Mouse (Mus musculus) midbrain, embryonic 11.5 days (tissue): ENCODE measurements around the gene Ninl. TPM values are rescaled to one million over a fixed set of nuclear protein-coding genes. Genes with fewer than 3 reads are reported as not detected.
A peak's percentile ranks its signal among the peaks of the same experiment; 100 is the strongest.
"Not testable (repeated sequence)": the region's sequence is repeated elsewhere in the genome, so short reads cannot be mapped to it uniquely, and the experiment has no call there.

Source experiments
- ATAC-seq: fragments of 200-750 bp; cut with Nextera tagmentation; 2 replicates; pipeline ENCODE4 v1.8.0; 2017; ENCODE audit warnings: moderate TSS enrichment, moderate library complexity; ENCODE audit not compliant: low FRiP score
- DNase-seq: peaks from one replicate; pipeline ENCODE4 v3.0.0; 2015; ENCODE audit warnings: low spot score; ENCODE audit errors: missing footprints
- H3K27ac ChIP-seq: fragments of 300-500 bp; sonication (generic); 2 replicates; pipeline ENCODE4 v1.5.1; 2014; ENCODE audit warnings: low read depth, low read length
- H3K27me3 ChIP-seq: fragments of 300-500 bp; sonication (generic); 2 replicates; pipeline ENCODE4 v1.6.1; 2014; ENCODE audit warnings: mild to moderate bottlenecking, low read length, moderate library complexity, mixed read lengths; ENCODE audit not compliant: control insufficient read depth, insufficient read depth
- H3K36me3 ChIP-seq: fragments of 300-500 bp; sonication (generic); 2 replicates; pipeline ENCODE4 v1.6.1; 2014; ENCODE audit warnings: mild to moderate bottlenecking, low read length, moderate library complexity, mixed read lengths; ENCODE audit not compliant: control insufficient read depth, insufficient read depth
- H3K4me1 ChIP-seq: fragments of 300-500 bp; sonication (generic); 2 replicates; pipeline ENCODE4 v1.6.1; 2014; ENCODE audit warnings: low read length; ENCODE audit not compliant: control insufficient read depth, insufficient read depth
- H3K4me2 ChIP-seq: fragments of 300-500 bp; sonication (generic); 2 replicates; pipeline ENCODE4 v1.6.1; 2014; ENCODE audit warnings: mild to moderate bottlenecking, moderate library complexity
- H3K4me3 ChIP-seq: fragments of 300-500 bp; sonication (generic); 2 replicates; pipeline ENCODE4 v1.5.1; 2014; ENCODE audit warnings: low read depth, low read length
- H3K9ac ChIP-seq: fragments of 300-500 bp; sonication (generic); 2 replicates; pipeline ENCODE4 v1.6.1; 2014; ENCODE audit warnings: low read length
- H3K9me3 ChIP-seq: fragments of 300-500 bp; sonication (generic); 2 replicates; pipeline ENCODE4 v1.6.1; 2016; ENCODE audit warnings: low read length; ENCODE audit not compliant: control insufficient read depth
- WGBS: fragments of 180-500 bp; shearing (Covaris S2); extraction: QIAGEN DNeasy Blood & Tissue Kit; methylation state at CpG from one replicate; pipeline ENCODE4 v1.1.7; 2014; 5-methylcytosine and 5-hydroxymethylcytosine counted together
- polyA plus RNA-seq: library from polyadenylated mRNA; unstranded; fragments of >200 nt; fragmentation: Nextera tagmentation; extraction: Ambion mirVana; gene quantifications from 2 replicates; pipeline ENCODE4 v1.2.1, GENCODE M21; 2014

Ninl gene
- polyA plus RNA-seq, 1 experiment from 2014 or later = 11.6 TPM

- Histone ChIP-seq H3K9ac (peak overlapping the region; percentile 66), H3K9me3 (no peaks in the 10 kb centered on the region), H3K4me1 (no peaks in the 10 kb centered on the region), H3K36me3 (no peaks in the 10 kb centered on the region), H3K4me3 (peak overlapping the region; percentile 44), H3K4me2 (peak overlapping the region; percentile 61), H3K27me3 (no peaks in the 10 kb centered on the region), H3K27ac (peak overlapping the region; percentile 79)
- ATAC-seq (peak; percentile 94), DNase-seq (peak; percentile 98)
- 1% methylated on average over 35 of the region's 35 CpGs for WGBS
Observed at GRCm38 (mm10) chr2:150909429-150910039, 129.6 kb downstream of the Ninl start.

DNA sequence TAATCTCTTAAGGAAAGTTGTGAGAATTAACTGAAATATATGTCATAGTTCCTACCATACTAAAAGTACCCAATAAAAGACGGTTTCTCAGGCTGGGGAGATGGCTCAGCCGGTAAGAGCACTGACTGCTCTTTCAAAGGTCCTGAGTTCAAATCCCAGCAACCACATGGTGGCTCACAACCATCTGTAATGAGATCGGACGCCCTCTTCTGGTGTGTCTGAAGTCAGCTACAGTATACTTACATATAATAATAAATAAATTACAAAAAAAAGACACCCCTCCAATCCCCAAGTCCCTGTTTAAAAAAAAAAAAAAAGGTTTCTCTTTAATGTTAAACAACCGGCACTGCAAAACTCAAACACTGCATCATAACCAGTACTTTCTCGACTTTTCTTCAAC, 130.3 kb downstream of the Ninl start:
- H3K9me3 ChIP-seq, H3K36me3 ChIP-seq, H3K9ac ChIP-seq, H3K27ac ChIP-seq, ATAC-seq, H3K4me3 ChIP-seq, DNase-seq, H3K27me3 ChIP-seq, H3K4me1 ChIP-seq: not testable (repeated sequence)
- 55% methylated on average over 6 of the region's 6 CpGs for WGBS
- peak overlapping the region; percentile 26 for H3K4me2 ChIP-seq

DNA sequence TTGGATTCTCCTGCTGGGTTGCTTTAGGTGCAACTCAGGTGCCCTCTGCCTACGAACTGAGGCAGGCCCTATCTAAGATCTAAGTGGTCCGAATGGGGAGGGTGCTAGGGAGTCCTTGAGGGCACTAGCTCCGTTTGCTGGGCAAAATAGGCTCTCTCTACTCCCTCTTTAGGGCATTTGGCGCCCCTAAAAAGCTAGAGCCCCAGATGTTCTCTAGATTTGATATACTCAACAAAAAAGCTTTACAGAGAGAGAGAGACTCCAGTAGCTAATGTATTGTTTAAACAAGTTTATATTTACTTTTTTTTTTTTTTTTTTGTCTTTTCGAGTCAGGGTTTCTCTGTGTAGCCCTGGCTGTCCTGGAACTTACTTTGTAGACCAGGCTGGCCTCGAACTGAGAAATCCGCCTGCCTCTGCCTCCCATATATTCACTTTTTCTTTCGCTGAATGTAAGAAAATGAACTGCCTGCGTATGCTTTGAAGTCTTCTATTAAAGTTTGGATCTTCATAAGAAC, 134.2 kb downstream of the Ninl start, which contains the start of gene Gins1:
TSS of gene Gins1 (plus strand) at position 465 of the 515 bp plus-strand sequence.
- DNase-seq (no peak), ATAC-seq (no peak)
- Histone ChIP-seq H3K27me3 (no peaks in the 10 kb centered on the region), H3K27ac (peak within 1 kb of the TSS; percentile 80), H3K4me2 (peak within 1 kb of the TSS; percentile 84), H3K9me3 (no peaks in the 10 kb centered on the region), H3K4me1 (peaks cover 16% of the 10 kb centered on the region), H3K4me3 (peak within 1 kb of the TSS; percentile 71), H3K9ac (peak within 1 kb of the TSS; percentile 83), H3K36me3 (no peaks in the 10 kb centered on the region)
- 42% methylated on average over 9 of the region's 9 CpGs for WGBS

GRCm38 (mm10) chr2:150904272-150904935, 134.8 kb downstream of the Ninl start, which contains the start of gene Abhd12:
Gene Abhd12, minus strand, starts transcription at chr2:150904741.
- H3K9ac ChIP-seq = peak within 1 kb of the TSS; percentile 83
- H3K27ac ChIP-seq = peak within 1 kb of the TSS; percentile 80
- H3K9me3 ChIP-seq = no peaks in the 10 kb centered on the region
- peak; percentile 99 for DNase-seq
- no peaks in the 10 kb centered on the region for H3K36me3 ChIP-seq
- peak within 1 kb of the TSS; percentile 71 for H3K4me3 ChIP-seq
- under 1% methylated on average over 70 of the region's 72 CpGs for WGBS
- peak; percentile 98 for ATAC-seq
- no peaks in the 10 kb centered on the region for H3K27me3 ChIP-seq
- peaks cover 16% of the 10 kb centered on the region for H3K4me1 ChIP-seq
- peak within 1 kb of the TSS; percentile 84 for H3K4me2 ChIP-seq

- H3K4me3 ChIP-seq = no peak overlapping the region
- H3K4me2 ChIP-seq = no peak overlapping the region
- H3K27me3 ChIP-seq = no peaks in the 10 kb centered on the region
- no peaks in the 10 kb centered on the region for H3K36me3 ChIP-seq
- peaks cover 16% of the 10 kb centered on the region for H3K4me1 ChIP-seq
- no peak overlapping the region for H3K27ac ChIP-seq
- ATAC-seq (no peak), DNase-seq (no peak)
- no peak overlapping the region for H3K9ac ChIP-seq
- 89% methylated on average over 8 of the region's 8 CpGs for WGBS
- no peaks in the 10 kb centered on the region for H3K9me3 ChIP-seq
Observed at GRCm38 (mm10) chr2:150902347-150902746, 136.8 kb downstream of the Ninl start.

- H3K36me3 ChIP-seq = no peaks in the 10 kb centered on the region
- no peak overlapping the region for H3K27ac ChIP-seq
- H3K27me3 ChIP-seq = no peaks in the 10 kb centered on the region
- ATAC-seq = no peak
- WGBS = 88% methylated on average over 6 of the region's 6 CpGs
- no peak overlapping the region for H3K4me2 ChIP-seq
- peaks cover 16% of the 10 kb centered on the region for H3K4me1 ChIP-seq
- H3K4me3 ChIP-seq = no peak overlapping the region
- DNase-seq = no peak
- no peak overlapping the region for H3K9ac ChIP-seq
- H3K9me3 ChIP-seq = no peaks in the 10 kb centered on the region
Observed at GRCm38 (mm10) chr2:150900341-150900740, 138.8 kb downstream of the Ninl start.

DNA sequence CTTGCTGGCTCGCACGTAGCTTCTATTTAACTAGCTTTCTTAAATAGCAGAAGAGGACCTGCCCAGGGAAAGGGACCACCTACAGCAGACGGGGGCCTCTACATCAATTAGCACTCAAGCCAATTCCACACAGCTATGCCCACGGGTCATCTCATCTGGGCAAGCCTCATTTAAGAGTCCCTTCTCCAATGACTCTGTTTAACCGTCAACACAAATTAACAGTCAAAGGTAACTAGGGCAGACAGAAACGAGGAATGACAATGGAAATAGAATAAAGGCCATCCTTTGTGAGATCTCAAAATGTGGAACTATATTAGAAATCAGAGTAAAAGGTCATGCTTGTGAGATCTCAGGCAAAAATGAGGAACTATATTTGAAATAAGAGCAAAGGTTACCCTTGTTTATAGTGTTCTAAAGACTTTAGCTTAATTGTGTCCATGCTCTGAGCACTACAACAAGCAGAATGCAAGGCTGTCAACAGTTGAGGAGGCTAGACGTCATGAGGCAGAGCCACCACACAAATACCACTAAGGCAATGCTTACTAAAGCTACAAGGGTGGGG, 143.4 kb downstream of the Ninl start:
- H3K9ac ChIP-seq = no peak overlapping the region
- no peak for ATAC-seq

DNA sequence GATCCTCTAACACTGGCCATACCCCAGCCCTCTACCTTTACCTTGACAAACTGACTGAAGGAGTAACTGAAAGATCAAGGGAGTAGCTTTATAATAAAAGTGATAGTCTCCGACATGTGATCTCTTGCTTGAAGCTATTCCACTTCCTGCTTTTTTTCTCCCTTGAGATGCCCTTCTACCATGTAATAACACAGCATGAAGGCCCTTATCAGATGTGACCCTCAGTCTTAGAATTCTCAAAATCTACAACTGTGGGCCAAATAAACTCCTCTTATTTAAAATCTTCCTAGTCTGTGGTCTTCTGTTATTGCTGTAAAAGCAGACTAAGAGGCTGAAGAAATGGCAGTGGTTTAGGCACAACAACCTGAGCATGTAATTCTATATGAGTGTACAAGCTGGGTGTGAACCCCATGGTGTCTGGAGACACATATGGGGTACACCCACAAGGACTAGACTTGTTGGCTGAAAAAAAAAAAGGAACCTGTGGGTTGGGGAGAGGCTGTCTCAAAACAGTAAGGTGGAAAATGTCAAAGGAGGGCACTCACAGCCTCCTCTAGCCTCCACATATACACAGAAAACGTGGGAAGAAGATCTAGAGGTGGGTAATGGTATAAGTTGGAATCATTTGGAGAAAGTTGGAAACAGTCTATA, 144.4 kb downstream of the Ninl start:
- no peaks in the 10 kb centered on the region for H3K9me3 ChIP-seq
- H3K36me3 ChIP-seq = no peaks in the 10 kb centered on the region
- no peak overlapping the region for H3K27ac ChIP-seq
- WGBS = 94% methylated on average over 2 of the region's 2 CpGs
- no peak overlapping the region for H3K4me2 ChIP-seq
- no peaks in the 10 kb centered on the region for H3K4me1 ChIP-seq
- ATAC-seq = no peak
- no peak overlapping the region for H3K4me3 ChIP-seq
- DNase-seq = no peak
- no peak overlapping the region for H3K9ac ChIP-seq
- no peaks in the 10 kb centered on the region for H3K27me3 ChIP-seq

More for the DNA sequence above, 143.4 kb downstream of the Ninl start:
- H3K4me3 ChIP-seq = no peak overlapping the region
- no peak for DNase-seq
- no peaks in the 10 kb centered on the region for H3K9me3 ChIP-seq
- H3K36me3 ChIP-seq = no peaks in the 10 kb centered on the region
- H3K27me3 ChIP-seq = no peaks in the 10 kb centered on the region
- no peaks in the 10 kb centered on the region for H3K4me1 ChIP-seq
- WGBS = 89% methylated on average over 7 of the region's 7 CpGs
- H3K4me2 ChIP-seq = no peak overlapping the region
- no peak overlapping the region for H3K27ac ChIP-seq
